Mouse (Mus musculus) forebrain, embryonic 11.5 days (tissue): ENCODE measurements at regions not wholly inside any gene's neighbourhood (a gene's known extent, or its start where the extent isn't known, plus 50 kb on each side); places are given as distances from the start of the nearest gene placed in this dataset.

Source experiments
- ATAC-seq: fragments of 200-750 bp; cut with Nextera tagmentation; replicated peaks from 2 replicates; pipeline ENCODE4 v1.8.0; 2017; ENCODE audit warnings: moderate TSS enrichment; ENCODE audit not compliant: low FRiP score
- DNase-seq: peaks from one replicate; pipeline ENCODE4 v3.0.0-alpha.2; 2017; ENCODE audit warnings: low spot score
- H3K27ac ChIP-seq: fragments of 300-500 bp; sonication (generic); 2 replicates; pipeline ENCODE4 v1.5.1; 2014; ENCODE audit warnings: low read depth, low read length
- H3K27me3 ChIP-seq: fragments of 300-500 bp; sonication (generic); 2 replicates; pipeline ENCODE4 v1.6.1; 2014; ENCODE audit warnings: mild to moderate bottlenecking, low read length, mixed read lengths; ENCODE audit not compliant: control insufficient read depth, insufficient read depth
- H3K36me3 ChIP-seq: fragments of 300-500 bp; sonication (generic); 2 replicates; pipeline ENCODE4 v1.6.1; 2014; ENCODE audit warnings: mild to moderate bottlenecking, low read length, moderate library complexity, mixed read lengths; ENCODE audit not compliant: control insufficient read depth, insufficient read depth
- H3K4me1 ChIP-seq: fragments of 300-500 bp; sonication (generic); replicated peaks from 2 replicates; pipeline ENCODE4 v1.6.1; 2014; ENCODE audit warnings: low read length, mixed read lengths; ENCODE audit not compliant: control insufficient read depth, insufficient read depth
- H3K4me2 ChIP-seq: fragments of 300-500 bp; sonication (generic); 2 replicates; pipeline ENCODE4 v1.6.1; 2014; ENCODE audit warnings: low read depth, mild to moderate bottlenecking, low read length, moderate library complexity, mixed read lengths; ENCODE audit not compliant: severe bottlenecking
- H3K4me3 ChIP-seq: fragments of 300-500 bp; sonication (generic); 2 replicates; pipeline ENCODE4 v1.5.1; 2014; ENCODE audit warnings: low read depth, low read length
- H3K9ac ChIP-seq: fragments of 300-500 bp; sonication (generic); 2 replicates; pipeline ENCODE4 v1.6.1; 2014; ENCODE audit warnings: low read length
- H3K9me3 ChIP-seq: fragments of 300-500 bp; sonication (generic); 2 replicates; pipeline ENCODE4 v1.6.1; 2016; ENCODE audit warnings: low read length, mixed read lengths; ENCODE audit not compliant: control insufficient read depth
- WGBS: fragments of 180-500 bp; shearing (Covaris S2); extraction: QIAGEN DNeasy Blood & Tissue Kit; methylation state at CpG from one replicate; pipeline ENCODE4 v1.1.7; 2014; 5-methylcytosine and 5-hydroxymethylcytosine counted together

DNA sequence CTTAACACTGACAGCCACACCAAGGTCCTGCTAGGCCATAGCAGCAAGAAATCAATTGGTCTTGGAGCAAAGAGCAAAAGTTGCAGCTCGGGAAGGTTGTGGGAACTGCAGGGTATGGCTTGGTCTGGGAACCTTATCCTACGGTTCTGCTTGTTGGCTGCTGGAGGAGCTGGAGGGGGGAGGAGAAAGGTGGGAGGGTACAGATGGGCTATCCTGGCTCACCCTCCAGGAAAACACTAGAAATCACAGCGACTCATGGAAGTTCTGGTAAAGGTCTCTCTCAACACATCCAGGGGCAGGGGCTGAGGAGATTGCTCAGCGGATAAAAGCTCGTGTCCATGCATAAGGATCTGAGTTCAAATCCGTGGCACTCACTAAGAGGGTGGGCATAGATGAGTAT lies 69.4 kb downstream of the Uncx start:
- Histone ChIP-seq H3K9me3 (no peaks in the 10 kb centered on the region), H3K27me3 (no peaks in the 10 kb centered on the region), H3K27ac (no peak overlapping the region), H3K36me3 (no peaks in the 10 kb centered on the region), H3K9ac (no peak overlapping the region), H3K4me2 (no peak overlapping the region), H3K4me3 (no peak overlapping the region), H3K4me1 (no peaks in the 10 kb centered on the region)
- 81% methylated on average over 6 of the region's 6 CpGs for WGBS
- DNase-seq, result no peak
- no peak for ATAC-seq

DNA sequence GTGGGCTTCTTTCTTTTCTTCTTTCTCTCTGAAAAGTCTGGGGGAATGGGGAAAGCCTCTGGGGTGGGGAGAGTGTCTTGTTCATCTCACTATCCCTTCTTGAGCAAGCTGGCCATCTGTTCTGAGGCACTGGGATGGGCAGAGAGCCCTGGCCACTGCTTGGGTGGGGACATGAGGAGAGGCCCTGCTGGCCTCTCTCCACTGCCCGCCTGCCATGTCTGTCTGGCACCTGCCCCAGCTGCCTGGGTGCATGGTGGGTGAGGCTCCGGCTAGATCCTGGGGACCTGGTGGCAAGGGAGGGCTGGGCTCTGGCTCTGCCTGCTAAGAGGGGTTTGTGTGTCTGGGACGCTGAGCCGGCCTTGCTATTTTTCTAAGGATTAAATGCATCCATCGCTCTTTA lies 70.3 kb downstream of the Uncx start:
- Histone ChIP-seq H3K9me3 (no peaks in the 10 kb centered on the region), H3K4me3 (no peak overlapping the region), H3K27ac (no peak overlapping the region), H3K9ac (no peak overlapping the region), H3K4me1 (no peaks in the 10 kb centered on the region), H3K36me3 (no peaks in the 10 kb centered on the region), H3K4me2 (no peak overlapping the region), H3K27me3 (peaks cover under 1% of the 10 kb centered on the region; the same call in 1 of the 2 replicates)
- 75% methylated on average over 5 of the region's 5 CpGs for whole genome bisulfite sequencing
- DNase-seq (no peak), ATAC-seq (no peak)

DNA sequence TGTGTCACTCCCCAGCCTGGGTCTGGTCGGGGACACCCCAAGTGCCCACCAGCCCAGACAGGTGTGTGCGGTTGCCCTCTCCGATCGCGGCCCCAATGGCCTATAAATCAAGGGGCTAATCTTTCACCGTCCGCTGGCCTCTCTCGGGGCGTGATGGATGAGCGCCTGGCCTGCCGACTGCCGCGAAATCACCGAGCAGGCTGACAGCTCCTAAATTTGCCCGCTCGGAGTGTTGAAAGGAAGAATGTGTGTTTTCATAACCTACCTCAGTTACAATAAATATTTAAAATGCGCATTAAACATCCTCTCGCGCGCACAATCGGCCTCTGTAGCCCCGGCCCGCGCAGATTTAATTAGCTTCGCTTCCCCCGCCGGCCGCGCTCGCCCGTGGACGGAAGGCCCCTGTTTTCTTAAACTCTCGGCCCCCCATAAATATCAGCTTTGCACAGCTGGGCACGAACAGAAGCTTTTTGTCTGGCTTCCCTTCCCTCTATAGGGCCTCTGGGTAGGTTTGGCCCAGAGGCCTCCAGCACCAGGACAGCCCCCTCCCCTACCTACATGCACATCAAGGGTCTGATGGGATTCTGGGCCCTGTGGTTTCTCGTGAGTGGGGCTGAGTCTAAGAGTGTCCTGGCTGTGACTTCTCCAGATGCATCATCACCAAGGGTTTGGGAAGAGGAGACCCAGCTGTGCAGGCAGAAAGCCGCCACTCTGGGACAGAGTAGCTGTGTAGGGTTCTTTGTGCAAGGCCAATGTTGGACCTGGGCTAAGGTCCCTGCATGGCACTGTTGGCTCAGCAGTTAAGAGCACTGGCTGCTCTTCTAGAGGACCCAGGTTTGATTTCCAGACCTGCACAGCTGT lies 76.2 kb downstream of the Uncx start:
- H3K27me3 ChIP-seq, result peaks cover 14% of the 10 kb centered on the region
- H3K27ac ChIP-seq, result no peak overlapping the region
- no peak for DNase-seq
- peak overlapping the region; percentile 0; the same call in 1 of the 2 replicates for H3K4me2 ChIP-seq
- no peaks in the 10 kb centered on the region for H3K36me3 ChIP-seq
- H3K9me3 ChIP-seq, result no peaks in the 10 kb centered on the region
- 23% methylated on average over 36 of the region's 36 CpGs for WGBS
- no peak for ATAC-seq
- no peak overlapping the region for H3K4me3 ChIP-seq
- H3K9ac ChIP-seq, result no peak overlapping the region; the same call in 1 of the 2 replicates
- peaks cover 2% of the 10 kb centered on the region; the same call in 1 of the 2 replicates for H3K4me1 ChIP-seq

DNA sequence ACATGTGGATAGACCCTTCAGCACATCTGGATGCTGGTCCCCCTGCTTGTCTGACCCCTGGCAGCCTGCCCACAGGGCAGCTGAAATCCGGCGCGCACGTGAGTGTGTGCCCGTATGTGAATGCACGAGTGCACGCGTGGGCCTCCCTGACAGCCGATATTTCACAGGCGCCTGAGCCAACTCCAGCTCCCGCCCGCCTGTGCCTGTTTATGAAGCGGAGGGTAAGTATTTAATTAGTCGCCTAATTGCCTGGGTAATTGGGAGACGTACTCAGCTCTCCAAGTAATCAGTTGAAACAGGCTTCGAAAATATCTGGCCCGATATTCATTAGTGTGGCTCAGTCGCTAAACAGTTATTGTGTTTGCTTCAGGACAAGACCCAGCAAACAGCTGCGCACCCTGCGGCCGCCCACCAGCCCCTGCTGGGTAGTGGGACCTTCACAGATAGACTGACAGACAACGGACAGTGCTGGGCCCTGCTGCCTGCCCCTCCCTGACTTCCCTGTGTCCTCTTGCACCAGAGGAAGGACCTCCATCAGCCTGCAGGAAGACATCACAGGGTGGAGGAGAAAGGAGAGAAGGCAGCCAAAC lies 82.7 kb downstream of the Uncx start:
- Histone ChIP-seq H3K27me3 (peaks cover 24% of the 10 kb centered on the region), H3K36me3 (no peaks in the 10 kb centered on the region), H3K4me2 (no peak overlapping the region), H3K4me1 (no peaks in the 10 kb centered on the region; the same call in 1 of the 2 replicates), H3K4me3 (no peak overlapping the region), H3K9ac (no peak overlapping the region), H3K27ac (no peak overlapping the region), H3K9me3 (no peaks in the 10 kb centered on the region)
- 59% methylated on average over 22 of the region's 22 CpGs for WGBS
- DNase-seq (peak; percentile 71), ATAC-seq (peak; percentile 46; the same call in 1 of the 2 replicates)

DNA sequence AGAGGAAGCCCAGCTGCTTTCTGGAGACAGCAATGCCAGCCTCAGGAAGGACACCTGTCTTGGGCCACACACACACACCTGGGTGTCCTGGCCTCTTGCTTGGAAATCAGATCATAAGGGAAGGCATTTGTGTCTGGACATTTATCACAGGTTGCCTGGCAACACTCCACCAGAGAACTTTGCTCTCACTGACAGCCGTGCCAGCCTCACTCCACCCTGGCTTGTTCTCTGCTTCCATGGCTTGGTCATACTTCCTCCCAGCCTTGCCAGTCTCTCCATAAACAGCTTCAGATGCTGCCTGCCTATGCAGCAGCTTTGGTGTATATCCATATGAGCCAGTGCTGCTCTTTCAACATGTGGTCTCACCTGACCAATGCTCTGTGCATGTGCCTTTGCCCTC lies 84.3 kb downstream of the Uncx start:
- ATAC-seq (no peak), DNase-seq (no peak)
- Histone ChIP-seq H3K4me3 (no peak overlapping the region), H3K4me1 (no peaks in the 10 kb centered on the region; the same call in 1 of the 2 replicates), H3K36me3 (no peaks in the 10 kb centered on the region), H3K9me3 (no peaks in the 10 kb centered on the region), H3K4me2 (no peak overlapping the region), H3K9ac (no peak overlapping the region), H3K27me3 (peaks cover 24% of the 10 kb centered on the region), H3K27ac (no peak overlapping the region)
- 67% methylated on average over 1 of the region's 1 CpGs for WGBS

DNA sequence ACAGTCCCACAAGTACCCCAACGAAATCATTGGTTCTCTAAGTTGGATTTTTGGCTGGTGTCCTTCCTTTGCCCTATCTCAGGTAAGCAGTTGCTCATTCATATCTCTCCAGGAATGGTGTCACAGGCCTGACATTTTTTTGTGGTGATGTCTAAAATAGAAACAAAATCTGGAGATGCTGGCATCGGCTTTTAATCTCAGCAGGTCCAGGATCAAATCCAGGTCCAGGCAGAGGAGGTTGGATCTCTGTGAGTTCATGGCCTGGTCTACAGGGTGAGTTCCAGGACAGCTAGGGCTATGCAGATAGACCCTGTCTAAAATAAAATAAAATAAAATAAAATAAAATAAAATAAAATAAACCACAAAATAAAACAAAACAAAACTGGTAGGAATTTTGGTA lies 93.7 kb downstream of the Uncx start:
- Histone ChIP-seq H3K9ac (no peak overlapping the region), H3K4me1 (no peaks in the 10 kb centered on the region), H3K4me3 (no peak overlapping the region), H3K27ac (no peak overlapping the region), H3K27me3 (no peaks in the 10 kb centered on the region), H3K36me3 (no peaks in the 10 kb centered on the region), H3K9me3 (no peaks in the 10 kb centered on the region), H3K4me2 (no peak overlapping the region)
- no peak for DNase-seq
- ATAC-seq, result no peak
- 94% methylated on average over 2 of the region's 2 CpGs for WGBS

DNA sequence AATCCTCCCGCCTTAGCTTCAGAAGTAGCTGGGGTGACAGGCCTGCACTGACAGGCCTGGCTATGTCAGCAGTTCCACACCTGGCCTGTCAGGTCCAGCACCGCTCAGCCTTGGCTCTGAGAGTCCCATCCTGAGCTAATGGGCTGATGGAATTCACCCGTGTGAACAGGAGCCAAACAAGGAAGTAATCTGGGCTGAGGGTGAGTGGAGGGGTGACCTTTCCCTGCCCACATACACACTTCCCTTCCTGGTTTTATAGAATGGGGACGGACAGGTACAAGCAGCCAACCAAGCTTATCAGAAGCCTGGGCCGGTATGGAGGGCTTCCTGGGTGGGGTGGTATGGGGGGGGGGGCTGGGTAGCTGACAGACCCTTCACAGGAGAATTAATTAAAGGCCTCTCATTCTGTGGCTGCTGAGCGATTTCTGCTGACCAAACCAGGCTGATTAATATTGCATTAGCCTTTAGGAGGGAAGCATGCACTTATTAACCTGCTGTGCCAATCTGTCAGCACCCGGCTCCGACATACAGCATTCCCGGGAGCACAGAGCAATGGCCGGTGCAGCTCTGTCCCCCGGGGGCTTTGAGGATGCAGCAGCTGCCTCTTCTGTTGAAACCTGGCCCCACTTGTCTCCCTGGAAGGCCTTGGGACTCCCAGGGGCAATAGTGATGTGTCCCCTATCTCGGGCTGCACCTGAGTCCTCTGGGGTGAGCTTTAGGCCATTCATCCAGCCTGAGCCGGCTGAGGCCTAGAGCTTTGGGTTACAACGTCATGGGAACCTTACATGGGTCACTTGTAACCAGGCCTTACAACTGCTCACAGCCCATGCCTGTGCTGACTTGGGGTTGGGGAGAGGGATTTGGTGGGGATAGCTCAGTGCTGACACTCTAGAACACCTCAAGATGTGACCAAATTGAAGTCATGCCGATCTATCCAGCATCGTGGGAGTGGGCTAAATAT lies 95.2 kb downstream of the Micall2 start:
- no peaks in the 10 kb centered on the region for H3K36me3 ChIP-seq
- H3K4me1 ChIP-seq, result no peaks in the 10 kb centered on the region
- 72% methylated on average over 16 of the region's 16 CpGs for WGBS
- H3K9me3 ChIP-seq, result no peaks in the 10 kb centered on the region
- H3K4me3 ChIP-seq, result no peak overlapping the region
- no peak for DNase-seq
- H3K27ac ChIP-seq, result no peak overlapping the region
- H3K27me3 ChIP-seq, result no peaks in the 10 kb centered on the region
- H3K4me2 ChIP-seq, result no peak overlapping the region
- no peak overlapping the region for H3K9ac ChIP-seq
- ATAC-seq, result no peak

DNA sequence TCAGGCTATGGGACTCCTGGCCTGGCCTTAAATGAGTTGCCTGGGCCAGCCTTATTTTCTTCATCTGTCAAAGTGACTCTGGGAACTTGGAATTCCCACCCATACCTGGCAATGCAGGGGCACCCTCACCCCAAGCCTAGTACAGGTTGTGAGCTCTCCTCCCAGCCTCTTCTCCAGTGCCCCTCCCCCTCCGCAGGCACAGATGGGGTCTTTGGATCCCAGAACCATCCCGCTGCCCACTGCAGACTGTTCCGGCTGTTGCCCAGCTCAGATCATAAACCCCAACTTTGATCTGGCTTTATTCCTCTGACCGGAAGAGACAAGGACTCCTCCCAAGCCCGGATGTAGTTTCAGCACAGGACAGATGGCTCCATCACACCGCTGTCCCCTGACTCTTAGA lies 91.3 kb downstream of the Micall2 start:
- H3K27me3 ChIP-seq, result no peaks in the 10 kb centered on the region

More for the DNA sequence above, 91.3 kb downstream of the Micall2 start:
- Histone ChIP-seq H3K9me3 (no peaks in the 10 kb centered on the region), H3K4me1 (no peaks in the 10 kb centered on the region), H3K9ac (no peak overlapping the region), H3K27ac (no peak overlapping the region), H3K4me3 (no peak overlapping the region), H3K36me3 (no peaks in the 10 kb centered on the region), H3K4me2 (no peak overlapping the region)
- DNase-seq, result no peak
- no peak for ATAC-seq
- WGBS, result 88% methylated on average over 6 of the region's 6 CpGs
